Mouse (Mus musculus) forebrain, embryonic 12.5 days (tissue): ENCODE measurements around the gene Wfdc18. TPM values are rescaled to one million over a fixed set of nuclear protein-coding genes. Genes with fewer than 3 reads are reported as not detected.

Experiments
- ATAC-seq: fragments of 200-750 bp; cut with Nextera tagmentation; 2 replicates; pipeline ENCODE4 v1.8.0; 2017; ENCODE audit warnings: moderate TSS enrichment; ENCODE audit not compliant: low FRiP score
- H3K27ac ChIP-seq: fragments of 300-500 bp; sonication (generic); 2 replicates; pipeline ENCODE4 v1.5.1; 2016; ENCODE audit warnings: mild to moderate bottlenecking
- H3K27me3 ChIP-seq: fragments of 300-500 bp; sonication (generic); 2 replicates; pipeline ENCODE4 v1.6.1; 2016; ENCODE audit warnings: mild to moderate bottlenecking
- H3K36me3 ChIP-seq: fragments of 300-500 bp; sonication (generic); replicated peaks from 2 replicates; pipeline ENCODE4 v1.6.1; 2016; ENCODE audit warnings: mild to moderate bottlenecking
- H3K4me1 ChIP-seq: fragments of 300-500 bp; sonication (generic); 2 replicates; pipeline ENCODE4 v1.6.1; 2016
- H3K4me2 ChIP-seq: fragments of 300-500 bp; sonication (generic); 2 replicates; pipeline ENCODE4 v1.6.1; 2016; ENCODE audit warnings: mild to moderate bottlenecking, moderate library complexity
- H3K4me3 ChIP-seq: fragments of 300-500 bp; sonication (generic); replicated peaks from 2 replicates; pipeline ENCODE4 v1.5.1; 2016; ENCODE audit warnings: mild to moderate bottlenecking
- H3K9ac ChIP-seq: fragments of 300-500 bp; sonication (generic); 2 replicates; pipeline ENCODE4 v1.6.1; 2016; ENCODE audit warnings: mild to moderate bottlenecking
- H3K9me3 ChIP-seq: fragments of 300-500 bp; sonication (generic); 2 replicates; pipeline ENCODE4 v1.6.1; 2016
- WGBS: fragments of 180-500 bp; shearing (Covaris S2); methylation state at CpG from one replicate; pipeline ENCODE4 v1.1.7; 2016; 5-methylcytosine and 5-hydroxymethylcytosine counted together
- polyA plus RNA-seq: library from polyadenylated mRNA; unstranded; fragments of >200 nt; fragmentation: Nextera tagmentation; extraction: Ambion mirVana; gene quantifications from 2 replicates; pipeline ENCODE4 v1.2.1, GENCODE M21; 2016

Wfdc18 gene
- polyA plus RNA-seq, 1 experiment from 2014 or later, result not detected

DNA sequence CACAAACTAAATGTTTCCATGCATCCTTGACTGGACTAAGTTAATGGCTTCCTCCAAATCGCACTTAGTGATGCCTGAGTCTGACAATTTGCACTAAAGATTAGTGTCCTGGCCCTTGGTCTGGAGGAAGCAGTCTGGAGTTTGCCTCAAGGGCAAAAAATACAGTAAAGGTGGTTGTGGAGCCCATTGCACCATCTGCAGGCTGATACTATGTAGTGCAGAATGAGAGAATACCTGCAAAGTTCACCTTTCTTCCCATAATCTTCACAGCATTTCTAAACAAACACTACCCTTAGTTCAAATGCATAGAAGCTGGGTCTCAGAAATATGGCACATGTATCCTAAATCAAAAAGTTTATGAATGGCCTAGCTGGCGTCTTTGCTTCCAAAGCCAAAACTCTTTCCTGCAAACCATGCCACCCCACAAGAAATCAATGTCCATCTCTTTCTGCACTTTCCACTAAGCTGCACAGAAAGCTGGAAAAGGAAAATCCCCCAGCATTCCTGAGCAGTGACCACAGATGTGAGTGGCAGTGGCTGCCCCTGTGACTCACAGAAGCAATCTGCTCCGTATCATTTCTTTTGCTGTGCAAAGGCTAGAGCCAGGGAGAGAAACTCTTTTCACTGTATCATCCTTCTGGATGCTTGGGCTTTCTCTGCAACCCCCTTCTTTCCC lies 20.1 kb downstream of the Wfdc18 start:
- ATAC-seq, result no peak
- no peak overlapping the region for H3K4me3 ChIP-seq
- no peaks in the 10 kb centered on the region for H3K36me3 ChIP-seq
- H3K4me1 ChIP-seq, result no peaks in the 10 kb centered on the region
- H3K4me2 ChIP-seq, result no peak overlapping the region
- no peaks in the 10 kb centered on the region for H3K27me3 ChIP-seq
- no peaks in the 10 kb centered on the region for H3K9me3 ChIP-seq
- 71% methylated on average over 3 of the region's 3 CpGs for WGBS
- H3K9ac ChIP-seq, result no peak overlapping the region
- H3K27ac ChIP-seq, result no peak overlapping the region

DNA sequence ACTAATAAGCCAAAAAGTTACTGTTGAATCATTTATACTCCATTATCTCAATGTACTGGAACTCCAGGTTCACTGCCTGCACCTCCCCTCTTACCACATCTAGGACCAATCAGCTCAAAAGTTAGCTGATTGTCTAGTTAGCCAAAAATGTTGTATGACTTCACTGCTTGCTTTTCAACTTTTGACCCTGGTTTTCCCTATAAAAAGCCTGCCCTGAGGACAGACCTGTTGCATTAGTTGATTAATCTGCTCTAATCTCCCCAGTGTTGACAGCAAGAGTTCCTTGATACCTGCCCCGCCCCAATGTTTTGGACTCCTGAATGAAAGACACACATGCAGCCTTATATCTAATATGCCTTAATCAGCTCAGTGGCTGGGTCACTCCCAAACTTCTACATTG lies 22.3 kb downstream of the Wfdc18 start:
- H3K4me2 ChIP-seq, result no peak overlapping the region
- 100% methylated on average over 1 of the region's 1 CpGs for WGBS
- no peaks in the 10 kb centered on the region for H3K4me1 ChIP-seq
- no peaks in the 10 kb centered on the region for H3K36me3 ChIP-seq
- H3K9ac ChIP-seq, result no peak overlapping the region
- H3K27me3 ChIP-seq, result no peaks in the 10 kb centered on the region
- ATAC-seq, result no peak
- H3K27ac ChIP-seq, result no peak overlapping the region
- H3K4me3 ChIP-seq, result no peak overlapping the region
- no peaks in the 10 kb centered on the region for H3K9me3 ChIP-seq

DNA sequence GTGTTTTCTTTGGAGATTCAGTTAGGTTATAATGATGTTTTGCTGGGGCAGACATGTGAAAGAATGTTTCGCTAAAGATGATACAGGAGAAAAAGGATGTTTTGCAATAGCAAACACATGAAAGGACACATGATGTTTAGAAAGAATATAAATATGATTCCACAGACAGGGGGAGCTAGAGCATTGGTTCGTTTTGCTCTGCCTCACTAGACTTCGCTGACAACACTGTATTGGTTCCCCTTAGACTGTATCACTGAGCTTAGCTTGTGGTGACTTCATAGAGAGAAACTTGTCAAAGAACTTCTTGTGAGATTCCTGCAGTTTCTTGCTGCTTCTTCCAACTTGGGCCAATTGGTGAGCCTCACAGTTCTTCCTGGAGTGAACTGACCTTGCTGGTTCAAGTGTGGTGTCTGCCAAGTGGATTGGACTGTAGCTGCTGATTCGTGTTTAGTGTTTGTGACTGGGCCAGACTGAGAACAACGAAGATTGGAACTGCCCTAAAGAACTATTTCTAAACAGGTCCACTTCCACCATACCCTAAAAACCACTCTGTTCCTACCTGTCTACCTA lies 24.3 kb downstream of the Wfdc18 start:
- H3K27me3 ChIP-seq, result no peaks in the 10 kb centered on the region
- no peak overlapping the region for H3K4me2 ChIP-seq
- H3K9me3 ChIP-seq, result no peaks in the 10 kb centered on the region
- no peak for ATAC-seq
- H3K4me3 ChIP-seq, result no peak overlapping the region
- no peaks in the 10 kb centered on the region for H3K36me3 ChIP-seq
- WGBS, result 83% methylated on average over 5 of the region's 5 CpGs
- H3K9ac ChIP-seq, result no peak overlapping the region
- no peak overlapping the region for H3K27ac ChIP-seq
- H3K4me1 ChIP-seq, result no peaks in the 10 kb centered on the region

DNA sequence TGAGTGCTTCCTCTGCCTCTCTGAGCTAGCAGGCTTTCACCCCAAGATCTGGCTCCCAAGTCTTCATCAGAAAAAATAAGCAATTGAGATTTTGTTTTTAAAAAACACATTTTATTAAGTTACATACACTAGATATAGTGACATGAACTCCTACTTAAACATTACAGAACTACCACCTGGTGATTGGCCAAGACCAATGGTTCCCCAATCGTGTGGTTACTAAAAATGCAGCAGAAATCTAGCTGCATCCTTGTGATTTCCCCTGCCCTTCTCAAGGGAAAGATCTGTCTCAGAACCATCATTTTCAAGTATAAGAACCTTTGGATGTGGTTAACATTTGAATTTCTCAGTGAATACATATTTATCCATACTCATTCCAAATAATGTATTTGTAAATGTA lies 25.4 kb downstream of the Wfdc18 start:
- Histone ChIP-seq H3K9ac (no peak overlapping the region), H3K4me2 (no peak overlapping the region), H3K4me3 (no peak overlapping the region), H3K4me1 (no peaks in the 10 kb centered on the region), H3K27ac (no peak overlapping the region), H3K9me3 (no peaks in the 10 kb centered on the region), H3K36me3 (no peaks in the 10 kb centered on the region), H3K27me3 (no peaks in the 10 kb centered on the region)
- no peak for ATAC-seq
- 77% methylated on average over 1 of the region's 1 CpGs for WGBS

DNA sequence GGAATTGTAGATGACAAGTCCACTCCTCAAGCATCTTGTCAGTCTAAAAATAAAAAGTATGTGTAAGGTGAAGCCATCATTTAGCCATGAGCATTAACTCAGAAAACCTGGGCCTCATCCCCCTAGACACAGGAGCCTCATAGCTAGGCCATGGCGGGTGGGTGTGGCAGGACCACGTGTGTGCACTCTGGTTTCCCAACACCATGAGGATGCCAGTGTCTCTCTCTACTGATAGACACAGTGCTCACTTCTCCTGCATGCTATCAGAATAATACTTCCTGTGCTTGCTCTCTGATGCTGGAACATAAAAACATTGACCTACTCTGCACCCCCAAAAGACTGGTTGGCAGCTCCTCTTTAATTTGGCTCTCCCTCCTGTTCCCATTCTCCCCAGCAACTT lies 27.1 kb downstream of the Wfdc18 start:
- no peaks in the 10 kb centered on the region for H3K9me3 ChIP-seq
- H3K36me3 ChIP-seq, result no peaks in the 10 kb centered on the region
- H3K4me1 ChIP-seq, result no peaks in the 10 kb centered on the region
- peaks cover 5% of the 10 kb centered on the region for H3K27me3 ChIP-seq
- H3K9ac ChIP-seq, result no peak overlapping the region
- H3K27ac ChIP-seq, result no peak overlapping the region
- WGBS, result 89% methylated on average over 2 of the region's 2 CpGs
- H3K4me2 ChIP-seq, result no peak overlapping the region
- no peak for ATAC-seq
- no peak overlapping the region for H3K4me3 ChIP-seq

DNA sequence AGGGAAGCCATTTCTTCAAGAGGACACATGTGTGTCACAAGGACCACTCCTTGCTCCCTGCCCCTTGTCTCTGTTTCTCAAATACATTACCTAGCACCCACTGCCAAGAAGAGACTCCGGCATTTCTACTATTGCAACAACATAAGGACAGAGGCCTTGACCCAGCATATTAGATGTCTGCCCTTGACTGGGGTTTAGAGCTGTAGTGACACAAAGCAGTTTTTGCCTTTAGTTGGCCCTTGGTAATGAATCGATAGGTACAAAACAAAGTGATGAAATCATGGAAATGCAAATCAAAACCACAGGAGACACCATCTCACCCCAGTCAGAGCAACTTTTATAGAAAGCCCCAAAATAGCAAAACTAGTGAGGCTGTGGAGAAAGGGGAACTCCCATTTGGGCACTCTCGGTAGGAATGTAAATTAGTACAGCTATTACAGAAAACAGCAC lies 28.3 kb downstream of the Wfdc18 start:
- H3K4me1 ChIP-seq, result no peaks in the 10 kb centered on the region
- H3K9ac ChIP-seq, result no peak overlapping the region
- 86% methylated on average over 3 of the region's 3 CpGs for WGBS

DNA sequence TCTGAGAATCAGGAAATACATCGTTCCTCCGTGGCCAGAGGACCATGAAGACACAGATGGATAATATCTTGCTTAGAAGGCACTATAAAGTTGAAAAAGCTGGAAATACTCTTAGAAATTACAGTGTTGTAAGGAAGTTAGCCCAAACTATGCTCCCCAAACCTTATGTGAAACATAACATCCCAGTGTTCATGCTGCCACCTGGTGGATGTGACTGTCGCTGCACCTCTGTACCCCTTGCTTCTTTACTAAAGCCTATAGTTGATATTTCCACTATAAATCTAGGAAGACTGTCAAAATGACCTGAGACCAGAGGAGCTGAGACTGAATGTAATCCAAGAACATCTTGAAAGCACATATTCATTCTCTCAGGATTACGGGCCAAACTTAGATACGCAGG lies 30.4 kb downstream of the Wfdc18 start:
- H3K4me1 ChIP-seq, result no peaks in the 10 kb centered on the region
- H3K9ac ChIP-seq, result no peak overlapping the region
- H3K9me3 ChIP-seq, result no peaks in the 10 kb centered on the region
- H3K4me2 ChIP-seq, result no peak overlapping the region
- ATAC-seq, result no peak
- no peak overlapping the region for H3K4me3 ChIP-seq
- no peak overlapping the region for H3K27ac ChIP-seq
- no peaks in the 10 kb centered on the region for H3K36me3 ChIP-seq
- 24% methylated on average over 5 of the region's 5 CpGs for WGBS
- H3K27me3 ChIP-seq, result peaks cover 15% of the 10 kb centered on the region

More for the DNA sequence above, 28.3 kb downstream of the Wfdc18 start:
- Histone ChIP-seq H3K9me3 (no peaks in the 10 kb centered on the region), H3K36me3 (no peaks in the 10 kb centered on the region), H3K4me3 (no peak overlapping the region), H3K4me2 (no peak overlapping the region), H3K27ac (no peak overlapping the region), H3K27me3 (peaks cover 10% of the 10 kb centered on the region)
- ATAC-seq, result no peak

DNA sequence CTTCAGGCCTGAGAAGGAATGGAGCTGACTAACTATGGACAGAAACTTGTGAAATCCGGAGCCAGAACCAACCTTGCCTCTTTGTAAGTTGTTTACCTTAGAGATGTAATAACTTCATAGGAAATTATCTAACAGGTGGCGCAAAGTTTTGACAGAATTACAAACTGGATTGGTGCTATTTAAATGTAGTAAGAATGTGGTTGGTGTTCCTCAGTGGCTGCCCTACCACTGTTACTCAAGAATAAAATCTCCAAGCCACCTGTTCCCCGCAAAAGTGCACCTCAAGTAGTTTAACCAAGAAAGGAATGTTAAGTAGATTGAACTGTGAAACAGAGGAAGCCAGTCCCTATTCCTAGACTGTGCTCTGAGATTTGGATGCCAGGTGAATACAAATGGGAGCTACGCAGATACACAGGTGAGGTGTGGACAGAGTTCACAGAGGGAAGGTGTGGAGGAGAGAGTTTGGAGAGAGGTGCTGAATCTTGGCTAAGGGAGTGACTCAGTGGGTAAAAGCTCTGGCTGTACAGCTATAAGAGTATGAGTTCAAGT lies 31.7 kb downstream of the Wfdc18 start:
- no peak overlapping the region for H3K9ac ChIP-seq
- H3K9me3 ChIP-seq, result no peaks in the 10 kb centered on the region
- H3K27ac ChIP-seq, result no peak overlapping the region
- H3K4me1 ChIP-seq, result no peaks in the 10 kb centered on the region
- peaks cover 15% of the 10 kb centered on the region for H3K27me3 ChIP-seq
- ATAC-seq, result no peak
- H3K4me3 ChIP-seq, result no peak overlapping the region
- H3K4me2 ChIP-seq, result no peak overlapping the region
- WGBS, result 84% methylated on average over 4 of the region's 4 CpGs
- H3K36me3 ChIP-seq, result no peaks in the 10 kb centered on the region

DNA sequence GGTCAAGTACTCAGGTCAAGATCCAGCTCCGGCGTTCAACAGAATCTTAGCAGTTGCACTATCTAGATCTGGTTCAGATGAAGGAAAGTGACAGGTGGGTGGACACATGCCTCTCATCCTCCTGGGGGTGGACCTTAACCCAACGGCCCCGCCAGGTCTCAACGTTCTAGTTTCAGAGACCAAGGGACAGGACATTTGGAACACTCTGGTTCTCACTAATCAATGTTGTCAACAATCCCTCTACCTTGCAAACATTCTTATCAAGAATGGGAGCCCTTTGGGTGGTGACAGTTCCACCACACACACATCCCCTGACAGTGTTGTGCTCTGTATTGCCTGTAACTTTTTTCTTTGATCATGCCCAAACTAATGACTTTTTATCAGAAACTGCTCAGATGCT lies 33.0 kb downstream of the Wfdc18 start:
- H3K4me3 ChIP-seq, result no peak overlapping the region
- no peaks in the 10 kb centered on the region for H3K4me1 ChIP-seq
- H3K27ac ChIP-seq, result no peak overlapping the region
- 82% methylated on average over 5 of the region's 5 CpGs for WGBS
- no peak overlapping the region for H3K4me2 ChIP-seq
- H3K36me3 ChIP-seq, result no peaks in the 10 kb centered on the region
- H3K9me3 ChIP-seq, result no peaks in the 10 kb centered on the region
- no peak overlapping the region for H3K9ac ChIP-seq
- peaks cover 26% of the 10 kb centered on the region for H3K27me3 ChIP-seq
- no peak for ATAC-seq

DNA sequence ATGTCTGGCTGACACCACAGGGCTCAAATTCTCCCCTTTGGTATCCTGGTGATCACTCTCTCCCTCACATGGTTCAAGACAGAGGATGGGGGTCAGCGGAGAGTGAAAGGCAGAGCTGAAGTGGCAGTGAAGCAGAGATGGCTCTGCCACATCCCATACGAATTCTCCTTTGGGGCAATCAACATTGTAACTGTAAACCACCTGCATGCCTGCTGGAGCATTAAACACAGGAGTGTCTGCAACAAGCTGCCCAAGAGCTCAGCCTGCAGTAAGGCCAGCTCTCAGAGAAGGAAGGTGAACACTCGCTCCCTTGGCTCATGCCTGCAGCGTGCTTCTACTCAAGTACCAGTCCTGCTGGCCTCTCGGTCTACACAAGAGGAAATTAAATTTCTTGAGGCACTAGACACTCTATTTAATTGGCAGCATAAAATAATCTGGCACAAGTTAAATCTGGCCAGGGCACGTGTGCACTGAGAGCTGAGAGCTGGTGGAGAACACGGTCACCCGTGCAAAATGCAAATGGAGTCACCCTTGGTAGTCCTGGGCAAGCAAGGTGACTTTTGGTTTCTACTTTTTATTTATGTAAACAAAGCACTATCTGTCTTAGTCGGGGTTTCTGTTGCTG lies 34.0 kb downstream of the Wfdc18 start:
- no peaks in the 10 kb centered on the region for H3K9me3 ChIP-seq
- H3K4me3 ChIP-seq, result no peak overlapping the region
- 77% methylated on average over 9 of the region's 9 CpGs for WGBS
- ATAC-seq, result no peak
- no peak overlapping the region for H3K9ac ChIP-seq
- H3K4me1 ChIP-seq, result no peaks in the 10 kb centered on the region
- H3K27ac ChIP-seq, result no peak overlapping the region
- no peaks in the 10 kb centered on the region for H3K36me3 ChIP-seq
- H3K27me3 ChIP-seq, result peaks cover 35% of the 10 kb centered on the region
- H3K4me2 ChIP-seq, result no peak overlapping the region

DNA sequence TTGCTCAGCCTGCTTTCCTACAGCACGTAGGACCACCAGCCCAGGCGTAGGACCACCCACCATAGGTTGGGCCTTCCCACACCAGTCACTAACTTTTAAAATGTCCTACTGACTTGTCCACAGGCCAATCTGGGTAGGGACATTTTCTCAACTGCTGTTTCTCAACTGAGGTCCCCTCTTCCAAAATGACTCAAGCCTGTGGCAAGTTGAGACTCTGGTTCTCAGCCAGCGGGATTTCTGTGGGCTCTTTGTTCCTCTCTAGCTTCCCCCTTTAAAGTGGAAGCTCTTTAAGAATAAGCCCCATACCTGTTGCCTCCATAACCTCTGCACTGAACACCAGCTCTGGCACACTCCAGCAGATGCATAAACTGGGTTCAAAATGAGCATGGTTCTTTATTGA lies 34.7 kb downstream of the Wfdc18 start:
- Histone ChIP-seq H3K9me3 (no peaks in the 10 kb centered on the region), H3K27ac (no peak overlapping the region), H3K27me3 (peaks cover 42% of the 10 kb centered on the region), H3K4me3 (no peak overlapping the region), H3K4me2 (no peak overlapping the region), H3K9ac (no peak overlapping the region), H3K36me3 (no peaks in the 10 kb centered on the region), H3K4me1 (no peaks in the 10 kb centered on the region)
- no peak for ATAC-seq
- 78% methylated on average over 3 of the region's 3 CpGs for WGBS

DNA sequence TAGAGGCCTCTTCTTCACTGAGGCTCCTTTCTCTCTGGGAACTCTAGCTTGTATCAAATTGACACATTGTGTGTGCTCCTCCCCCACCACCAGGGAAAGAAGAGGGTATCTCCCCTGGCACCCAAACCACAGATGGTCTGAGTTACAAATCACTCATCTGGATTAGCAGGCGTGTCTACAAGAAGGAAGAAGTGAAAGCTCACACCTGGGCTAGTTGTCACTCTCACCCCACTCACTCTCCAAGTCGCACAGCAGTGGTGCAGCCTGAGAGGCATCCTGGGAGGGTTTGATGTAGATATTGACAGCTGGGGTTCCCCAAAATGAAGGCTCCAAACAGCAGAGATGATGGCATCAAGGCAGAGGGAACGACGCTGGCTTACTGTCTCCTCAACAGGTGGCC lies 37.3 kb downstream of the Wfdc18 start:
- no peak overlapping the region for H3K27ac ChIP-seq
- H3K27me3 ChIP-seq, result peaks cover 39% of the 10 kb centered on the region
- H3K4me2 ChIP-seq, result no peak overlapping the region
- H3K36me3 ChIP-seq, result no peaks in the 10 kb centered on the region
- H3K4me1 ChIP-seq, result no peaks in the 10 kb centered on the region
- H3K9ac ChIP-seq, result no peak overlapping the region
- no peaks in the 10 kb centered on the region for H3K9me3 ChIP-seq
- no peak for ATAC-seq
- no peak overlapping the region for H3K4me3 ChIP-seq
- WGBS, result 75% methylated on average over 4 of the region's 4 CpGs

DNA sequence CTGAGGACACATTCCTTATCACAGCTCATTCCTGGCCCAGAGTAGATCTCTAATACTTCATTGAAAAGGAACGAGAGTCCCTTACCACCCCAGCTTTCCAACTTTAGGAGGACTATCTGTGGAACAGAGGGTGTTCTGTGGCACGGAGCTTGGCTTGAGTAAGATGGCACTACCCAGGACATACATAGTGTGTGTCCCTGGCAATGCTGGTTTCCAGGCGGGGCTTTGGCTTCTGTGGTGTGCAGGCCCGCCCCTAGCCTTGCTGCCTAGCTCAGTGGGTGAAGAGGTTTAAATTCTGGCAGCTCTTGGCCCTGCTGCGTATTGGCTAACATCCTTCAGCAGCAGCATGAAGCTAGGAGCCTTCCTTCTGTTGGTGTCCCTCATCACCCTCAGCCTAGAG lies 37.9 kb downstream of the Wfdc18 start, which contains the start of gene Wfdc21:
Gene Wfdc21, plus strand, starts transcription at position 260 of the 400 bp plus-strand sequence.
- no peak for ATAC-seq
- 84% methylated on average over 5 of the region's 5 CpGs for WGBS
- no peak within 1 kb of the TSS for H3K9ac ChIP-seq

More for the DNA sequence above, 37.9 kb downstream of the Wfdc18 start, which contains the start of gene Wfdc21:
- Histone ChIP-seq H3K4me2 (no peak within 1 kb of the TSS), H3K4me3 (no peak within 1 kb of the TSS), H3K36me3 (no peaks in the 10 kb centered on the region), H3K27ac (no peak within 1 kb of the TSS), H3K27me3 (peaks cover 37% of the 10 kb centered on the region), H3K4me1 (no peaks in the 10 kb centered on the region), H3K9me3 (no peaks in the 10 kb centered on the region)
